Mouse (Mus musculus) heart, postnatal 0 days (tissue): ENCODE data around the gene Nubp1. TPM values are rescaled to one million over a fixed set of nuclear protein-coding genes. Genes with fewer than 3 reads are reported as not detected.
A peak's percentile ranks its signal among the peaks of the same experiment; 100 is the strongest.

ENCODE experiments used
- ATAC-seq: fragments of 200-750 bp; cut with Nextera tagmentation; 2 replicates; pipeline ENCODE4 v1.8.0; 2017; ENCODE audit warnings: low read depth, moderate number of reproducible peaks, moderate library complexity; ENCODE audit not compliant: insufficient read depth
- DNase-seq: peaks from one replicate; pipeline ENCODE4 v3.0.0-alpha.2; 2016; ENCODE audit warnings: low spot score
- H3K27ac ChIP-seq: fragments of 300-500 bp; sonication (generic); 2 replicates; pipeline ENCODE4 v1.5.1; 2014; ENCODE audit warnings: low read depth, mild to moderate bottlenecking
- H3K27me3 ChIP-seq: fragments of 300-500 bp; sonication (generic); 2 replicates; pipeline ENCODE4 v1.6.1; 2014; ENCODE audit warnings: low read length, mixed read lengths; ENCODE audit not compliant: control insufficient read depth, insufficient read depth
- H3K36me3 ChIP-seq: fragments of 300-500 bp; sonication (generic); replicated peaks from 2 replicates; pipeline ENCODE4 v1.6.1; 2014; ENCODE audit warnings: low read length, mixed read lengths; ENCODE audit not compliant: control insufficient read depth, insufficient read depth
- H3K4me1 ChIP-seq: fragments of 300-500 bp; sonication (generic); 2 replicates; pipeline ENCODE4 v1.6.1; 2014; ENCODE audit warnings: antibody characterized with exemption; ENCODE audit not compliant: control insufficient read depth, insufficient read depth
- H3K4me2 ChIP-seq: fragments of 300-500 bp; sonication (generic); 2 replicates; pipeline ENCODE4 v1.6.1; 2014; ENCODE audit warnings: low read depth, mild to moderate bottlenecking, low read length, moderate library complexity
- H3K4me3 ChIP-seq: fragments of 300-500 bp; sonication (generic); 2 replicates; pipeline ENCODE4 v1.5.1; 2014; ENCODE audit warnings: low read depth, low read length
- H3K9ac ChIP-seq: fragments of 300-500 bp; sonication (generic); replicated peaks from 2 replicates; pipeline ENCODE4 v1.6.1; 2014; ENCODE audit warnings: low read depth, low read length, mixed read lengths
- H3K9me3 ChIP-seq: fragments of 300-500 bp; sonication (generic); replicated peaks from 2 replicates; pipeline ENCODE4 v1.6.1; 2016; ENCODE audit warnings: low read length; ENCODE audit not compliant: control insufficient read depth
- CTCF ChIP-seq: IDR thresholded peaks from 2 replicates; pipeline ENCODE4 v1.5.1; 2016; ENCODE audit warnings: antibody characterized with exemption, control low read depth, low read depth
- EP300 ChIP-seq: IDR thresholded peaks from 2 replicates; pipeline ENCODE4 v1.6.1; 2016; ENCODE audit warnings: antibody characterized with exemption, low read depth
- WGBS: fragments of 180-500 bp; shearing (Covaris S2); extraction: QIAGEN DNeasy Blood & Tissue Kit; methylation state at CpG from one replicate; pipeline ENCODE4 v1.1.7; 2014; 5-methylcytosine and 5-hydroxymethylcytosine counted together
- polyA plus RNA-seq: library from polyadenylated mRNA; unstranded; fragments of >200 nt; fragmentation: Nextera tagmentation; extraction: Ambion mirVana; gene quantifications from 2 replicates; pipeline ENCODE4 v1.2.1, GENCODE M21; 2015
- total RNA-seq: library from RNA; depleted of rRNA; stranded (reverse); fragments of >200 nt; gene quantifications from 2 replicates; pipeline ENCODE4 v1.2.3, GENCODE M21; 2014; ENCODE audit warnings: low replicate concordance

Nubp1 gene
- total and polyA plus RNA-seq, 2 experiments from 2014 or later, result 19.4 to 25.3 TPM

GRCm38 (mm10) chr16:10384060-10384497, 27.7 kb upstream of the Nubp1 start:
- ATAC-seq, result peak; percentile 64; the same call in 1 of the 2 replicates
- H3K9ac ChIP-seq, result no peak overlapping the region
- no peaks in the 10 kb centered on the region for H3K9me3 ChIP-seq
- H3K4me1 ChIP-seq, result peaks cover 6% of the 10 kb centered on the region; the same call in 1 of the 2 replicates
- H3K27ac ChIP-seq, result no peak overlapping the region
- no peak for TF ChIP-seq CTCF
- H3K27me3 ChIP-seq, result no peaks in the 10 kb centered on the region
- H3K4me2 ChIP-seq, result peak overlapping the region; percentile 43
- 21% methylated on average over 8 of the region's 8 CpGs for whole genome bisulfite sequencing
- no peak for DNase-seq
- H3K4me3 ChIP-seq, result peak overlapping the region; percentile 29
- no peaks in the 10 kb centered on the region for H3K36me3 ChIP-seq

GRCm38 (mm10) chr16:10384544-10384943, 27.2 kb upstream of the Nubp1 start:
- TF ChIP-seq EP300 (no peak), CTCF (no peak)
- ATAC-seq, result no peak

GRCm38 (mm10) chr16:10385261-10385660, 26.5 kb upstream of the Nubp1 start:
- no peaks in the 10 kb centered on the region for H3K27me3 ChIP-seq
- WGBS, result 83% methylated on average over 12 of the region's 12 CpGs
- no peaks in the 10 kb centered on the region for H3K9me3 ChIP-seq

More at GRCm38 (mm10) chr16:10384544-10384943, 27.2 kb upstream of the Nubp1 start:
- peaks cover 6% of the 10 kb centered on the region; the same call in 1 of the 2 replicates for H3K4me1 ChIP-seq
- H3K27ac ChIP-seq, result no peak overlapping the region
- peak overlapping the region; percentile 43 for H3K4me2 ChIP-seq
- no peaks in the 10 kb centered on the region for H3K27me3 ChIP-seq
- 58% methylated on average over 3 of the region's 3 CpGs for WGBS
- no peak overlapping the region for H3K9ac ChIP-seq
- no peaks in the 10 kb centered on the region for H3K36me3 ChIP-seq
- DNase-seq, result no peak
- no peaks in the 10 kb centered on the region for H3K9me3 ChIP-seq
- peak overlapping the region; percentile 29; the same call in 1 of the 2 replicates for H3K4me3 ChIP-seq

GRCm38 (mm10) chr16:10388634-10389365, 22.9 kb upstream of the Nubp1 start:
- Histone ChIP-seq H3K9me3 (no peaks in the 10 kb centered on the region), H3K4me3 (no peak overlapping the region), H3K4me1 (peaks cover 6% of the 10 kb centered on the region; the same call in 1 of the 2 replicates), H3K9ac (no peak overlapping the region), H3K27me3 (no peaks in the 10 kb centered on the region), H3K36me3 (no peaks in the 10 kb centered on the region), H3K4me2 (no peak overlapping the region), H3K27ac (no peak overlapping the region)
- no peak for DNase-seq
- WGBS, result 89% methylated on average over 6 of the region's 6 CpGs
- no peak for ATAC-seq
- no peak for TF ChIP-seq CTCF
- no peak for TF ChIP-seq EP300

More at GRCm38 (mm10) chr16:10385261-10385660, 26.5 kb upstream of the Nubp1 start:
- peaks cover 6% of the 10 kb centered on the region; the same call in 1 of the 2 replicates for H3K4me1 ChIP-seq
- no peak for DNase-seq
- no peaks in the 10 kb centered on the region for H3K36me3 ChIP-seq
- no peak overlapping the region for H3K4me3 ChIP-seq
- ATAC-seq, result no peak
- H3K4me2 ChIP-seq, result no peak overlapping the region
- no peak overlapping the region for H3K27ac ChIP-seq
- no peak overlapping the region for H3K9ac ChIP-seq
- TF ChIP-seq CTCF (no peak), EP300 (no peak)

- no peaks in the 10 kb centered on the region for H3K9me3 ChIP-seq
- H3K4me1 ChIP-seq, result peaks cover 8% of the 10 kb centered on the region
- TF ChIP-seq CTCF (no peak), EP300 (no peak)
- no peak overlapping the region for H3K27ac ChIP-seq
- no peak overlapping the region for H3K4me2 ChIP-seq
- DNase-seq (no peak), ATAC-seq (no peak)
- no peaks in the 10 kb centered on the region for H3K36me3 ChIP-seq
- no peaks in the 10 kb centered on the region for H3K27me3 ChIP-seq
- H3K4me3 ChIP-seq, result no peak overlapping the region
- H3K9ac ChIP-seq, result no peak overlapping the region
- 79% methylated on average over 9 of the region's 9 CpGs for WGBS
These were observed 19.2 kb upstream of the Nubp1 start for GRCm38 (mm10) chr16:10392587-10392986.
